35 mouse cellular contexts compared by ENCODE assay signal in genomic region chr10:123248063-123248462, GRCm38 (mm10). TPM values are rescaled to one million over a fixed set of nuclear protein-coding genes. Genes with fewer than 3 reads are reported as not detected.
"Had no signal": no experiment of that assay in that cellular context is flagged by ENCODE, and none has a peak within 500 bp of the region (broad histone marks: within the 10 kb centered on the region; RNA-seq: fewer than 3 reads in every experiment).

No protein-coding gene starts in this region.

- H3K9ac ChIP-seq: heart, embryonic 12.5 days; heart, embryonic 13.5 days; heart, embryonic 15.5 days; hindbrain, embryonic 12.5 days; hindbrain, embryonic 13.5 days; hindbrain, embryonic 14.5 days; hindbrain, embryonic 15.5 days; intestine, embryonic 15.5 days; kidney, embryonic 15.5 days had no signal

- H3K4me1 ChIP-seq: heart, embryonic 10.5 days; heart, embryonic 12.5 days; heart, embryonic 13.5 days; heart, embryonic 15.5 days; hindbrain, embryonic 10.5 days; hindbrain, embryonic 12.5 days; hindbrain, embryonic 15.5 days; intestine, embryonic 15.5 days; kidney, embryonic 15.5 days had no signal

- H3K4me2 ChIP-seq: heart, embryonic 11.5 days; heart, embryonic 12.5 days; heart, embryonic 13.5 days; heart, embryonic 15.5 days; hindbrain, embryonic 12.5 days; hindbrain, embryonic 13.5 days; hindbrain, embryonic 14.5 days; hindbrain, embryonic 15.5 days; intestine, embryonic 15.5 days; kidney, embryonic 15.5 days had no signal

- H3K4me3 ChIP-seq: heart, embryonic 10.5 days; heart, embryonic 12.5 days; heart, embryonic 13.5 days; heart, embryonic 15.5 days; hindbrain, embryonic 10.5 days; hindbrain, embryonic 12.5 days; hindbrain, embryonic 13.5 days; hindbrain, embryonic 15.5 days; intestine, embryonic 15.5 days; kidney, embryonic 15.5 days; layer of hippocampus, adult 2 months; left cerebral cortex, adult 2 months had no signal

- H3K27ac ChIP-seq: heart, embryonic 10.5 days; heart, embryonic 13.5 days; heart, embryonic 15.5 days; hindbrain, embryonic 10.5 days; hindbrain, embryonic 12.5 days; hindbrain, embryonic 13.5 days; hindbrain, embryonic 14.5 days; hindbrain, embryonic 15.5 days; hindbrain, postnatal 0 days; intestine, embryonic 15.5 days; kidney, embryonic 15.5 days; kidney, postnatal 0 days; layer of hippocampus, adult 2 months; left cerebral cortex, adult 2 months had no signal

- DNase-seq: heart, postnatal 10 days; heart, postnatal 14 days; heart, postnatal 36 days; heart, postnatal 4 days; kidney, adult 11 months; kidney, adult 18-20 months; kidney, adult 2 months; kidney, adult 8-10 months; kidney, adult 9 months; kidney, postnatal 10 days; kidney, postnatal 14 days; kidney, postnatal 25 days; kidney, postnatal 36 days; kidney, postnatal 4 days; layer of hippocampus, adult 9-11 months; layer of hippocampus, postnatal 36 days had no signal

- H3K36me3 ChIP-seq: heart, embryonic 10.5 days; heart, embryonic 12.5 days; heart, embryonic 13.5 days; heart, embryonic 15.5 days; hindbrain, embryonic 10.5 days; hindbrain, embryonic 12.5 days; hindbrain, embryonic 13.5 days; hindbrain, embryonic 15.5 days; intestine, embryonic 15.5 days; kidney, embryonic 15.5 days had no signal

- H3K27me3 ChIP-seq: heart, embryonic 12.5 days; heart, embryonic 13.5 days; heart, embryonic 15.5 days; hindbrain, embryonic 12.5 days; hindbrain, embryonic 13.5 days; hindbrain, embryonic 15.5 days; intestine, embryonic 15.5 days; kidney, embryonic 15.5 days had no signal

- H3K9me3 ChIP-seq: heart, embryonic 10.5 days; heart, embryonic 12.5 days; heart, embryonic 13.5 days; heart, embryonic 15.5 days; hindbrain, embryonic 10.5 days; hindbrain, embryonic 12.5 days; hindbrain, embryonic 13.5 days; hindbrain, embryonic 15.5 days; intestine, embryonic 15.5 days; kidney, embryonic 15.5 days had no signal

RNA-seq across cellular contexts. Expression of gene Fam19a2, which starts 15.7 kb away (rescaled TPM):
- total RNA-seq: hematopoietic stem cell, adult 5-6 weeks had no signal
- polyA plus RNA-seq: inflammation-experienced regulatory T-cells, adult 6 months; large intestine, adult 2 months had no signal
